Mouse (Mus musculus): ENCODE measurements around the gene Snu13.

The Snu13 gene

GRCm38 (mm10) chr15:82027276-82027675 is 20.1 kb downstream of the Snu13 start:
- DNase-seq (ENCODE audit: low spot score in 2 of 2), result no peak

DNA sequence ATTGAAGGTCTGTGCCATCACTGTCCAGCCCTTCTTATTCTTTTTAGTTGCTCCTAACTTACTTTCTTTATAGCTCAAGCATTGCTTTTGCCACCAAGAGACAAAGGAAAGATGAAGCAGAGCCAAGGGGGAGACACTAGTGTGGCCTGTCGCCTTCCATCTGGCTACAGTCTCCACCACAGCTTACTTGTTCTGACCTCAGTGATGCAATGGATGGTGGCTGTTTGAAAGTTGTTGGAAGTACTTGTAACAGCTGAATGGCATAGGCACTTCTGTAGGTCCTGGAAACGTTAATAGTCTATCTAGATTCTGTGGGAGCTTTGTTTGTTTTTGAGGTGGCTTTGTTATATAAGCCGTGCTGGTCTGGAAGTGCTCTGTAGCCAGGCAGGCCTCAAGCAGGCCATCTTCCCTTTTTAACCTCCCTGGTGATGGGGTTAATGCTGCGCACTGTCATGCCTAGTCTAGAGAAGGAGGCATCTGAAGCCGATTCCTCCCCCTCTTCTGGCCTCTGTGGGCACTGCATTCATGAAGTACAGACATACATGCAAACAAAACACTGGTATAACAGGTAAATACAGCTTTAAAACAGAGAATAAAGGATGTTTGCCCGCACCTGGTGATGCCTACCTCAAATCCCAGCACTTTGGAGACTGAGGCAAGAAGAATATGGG is 23.3 kb downstream of the Snu13 start:
- DNase-seq (ENCODE audit: low spot score in 2 of 2), result no peak

DNA sequence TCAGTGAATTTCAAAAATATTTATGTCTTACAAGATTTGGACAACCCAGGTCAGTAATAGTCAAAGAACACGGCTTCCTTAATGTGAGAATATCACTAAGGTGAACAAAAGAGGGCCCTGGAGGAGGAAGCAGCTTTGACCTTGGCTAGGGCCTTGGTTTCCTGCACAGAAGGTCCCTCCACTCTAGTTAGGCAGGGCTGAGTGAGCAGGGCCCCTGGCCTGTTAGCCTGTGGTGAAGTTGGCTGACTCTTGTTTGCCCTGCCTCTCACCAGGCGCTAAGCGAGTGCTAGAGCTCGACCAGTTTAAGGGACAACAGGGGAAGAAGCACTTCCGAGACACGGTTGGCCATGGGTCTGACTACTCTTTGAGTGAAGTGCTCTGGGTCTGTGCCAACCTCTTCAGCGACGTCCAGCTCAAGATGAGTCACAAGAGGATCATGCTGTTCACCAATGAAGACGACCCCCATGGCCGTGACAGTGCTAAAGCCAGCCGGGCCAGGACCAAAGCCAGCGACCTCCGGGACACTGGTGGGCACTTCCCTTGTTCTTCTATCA is 24.8 kb downstream of the Snu13 start:
- DNase-seq (ENCODE audit: low spot score in 2 of 2), result no peak

GRCm38 (mm10) chr15:82019288-82019687 is 28.1 kb downstream of the Snu13 start:
- DNase-seq (ENCODE audit: low spot score in 2 of 2), result no peak

DNA sequence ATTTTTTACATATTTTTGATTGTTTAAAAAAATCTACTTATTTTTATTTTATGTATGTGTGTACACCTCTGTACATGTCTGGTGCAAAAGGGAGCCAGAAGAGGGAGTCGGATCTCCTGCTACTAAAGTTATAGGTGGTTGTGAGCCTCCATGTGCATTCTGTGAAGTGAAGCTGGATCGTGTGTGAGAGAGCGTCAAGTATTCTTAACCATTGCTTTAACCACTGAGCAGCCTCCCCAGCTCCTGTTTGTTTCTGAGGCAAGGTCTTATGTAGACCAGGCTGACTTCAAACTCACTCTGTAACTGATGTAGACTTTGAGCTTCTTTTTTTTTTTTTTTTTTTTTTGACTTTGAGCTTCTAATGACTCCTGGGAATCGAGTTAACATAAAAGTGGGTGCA is 29.9 kb downstream of the Snu13 start:
- no peak for DNase-seq (ENCODE audit: low spot score in 2 of 2)

- no peak for DNase-seq (ENCODE audit: low spot score in 2 of 2)
These were observed 30.6 kb downstream of the Snu13 start for GRCm38 (mm10) chr15:82016830-82017229.

DNA sequence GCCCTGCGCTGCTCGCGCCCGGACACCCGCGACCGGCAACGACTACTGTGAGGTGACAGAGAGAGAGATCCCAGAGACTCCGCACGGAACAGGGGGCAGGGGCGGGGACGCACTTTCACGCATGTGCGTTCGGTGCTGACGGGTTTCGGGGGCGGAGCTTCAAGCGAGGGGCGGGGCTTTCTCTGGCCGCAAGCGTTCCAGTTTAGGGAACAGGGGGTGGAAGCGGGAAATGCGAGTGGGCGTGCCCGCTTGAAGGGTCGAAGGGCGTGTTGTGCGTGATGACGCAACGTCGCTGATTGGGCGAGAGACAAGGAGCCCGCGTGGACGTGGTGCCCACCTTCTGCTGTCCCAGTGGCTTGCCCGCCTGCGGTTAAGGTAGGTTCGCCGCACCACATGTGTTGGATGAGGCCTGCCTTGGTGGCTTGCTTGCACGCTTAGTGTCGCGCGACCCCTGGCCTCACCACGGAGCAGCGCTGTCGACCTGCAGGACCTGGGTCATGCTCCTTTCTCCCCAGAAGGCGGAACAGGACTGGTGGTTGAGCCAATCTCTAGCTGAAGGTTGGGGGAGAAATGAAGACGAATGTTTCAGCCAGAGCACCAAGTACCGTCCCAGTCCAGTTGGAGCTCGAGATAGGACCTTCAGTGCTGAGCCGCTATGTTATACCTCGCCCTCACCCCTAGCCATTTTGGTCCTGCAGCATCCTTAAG is 31.1 kb downstream of the Snu13 start:
- peak; percentile 100 for DNase-seq (ENCODE audit: low spot score in 2 of 2)

DNA sequence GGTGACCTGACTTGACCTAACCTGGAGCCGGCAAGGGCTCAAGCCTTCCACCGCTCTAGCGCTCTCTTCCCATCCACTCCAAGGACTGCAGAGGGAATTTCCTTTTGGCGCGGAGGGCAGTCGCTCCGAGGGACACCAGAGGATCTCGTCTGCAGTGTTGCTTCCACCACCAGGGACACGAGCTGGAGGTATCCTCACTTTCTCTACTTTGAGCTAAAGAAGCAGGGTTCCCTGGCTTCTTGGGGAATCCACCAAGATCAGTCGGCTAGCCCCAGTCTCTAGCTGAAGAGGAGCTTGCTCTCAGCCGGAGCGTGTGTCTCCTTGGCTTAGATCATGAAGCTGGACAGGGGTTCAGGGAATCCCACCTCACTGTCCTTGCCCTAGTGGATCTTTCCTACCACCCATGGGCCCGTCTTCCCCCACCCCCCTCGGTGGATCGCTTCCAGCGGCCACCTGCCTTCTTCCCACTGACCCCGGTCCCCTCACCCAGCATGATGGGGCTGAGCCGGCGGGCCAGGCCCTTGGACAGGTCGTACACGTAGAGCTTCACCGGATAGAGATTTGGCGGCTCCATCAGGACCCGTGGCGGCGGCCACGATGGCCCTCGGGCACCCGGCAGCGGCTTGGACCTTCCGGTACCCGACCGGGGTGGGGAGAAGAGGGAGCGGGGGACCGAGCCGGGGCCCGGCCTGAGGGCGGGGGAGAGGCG is 31.9 kb downstream of the Snu13 start:
- peak; percentile 46 to 60 for DNase-seq (ENCODE audit: low spot score in 2 of 2)

DNA sequence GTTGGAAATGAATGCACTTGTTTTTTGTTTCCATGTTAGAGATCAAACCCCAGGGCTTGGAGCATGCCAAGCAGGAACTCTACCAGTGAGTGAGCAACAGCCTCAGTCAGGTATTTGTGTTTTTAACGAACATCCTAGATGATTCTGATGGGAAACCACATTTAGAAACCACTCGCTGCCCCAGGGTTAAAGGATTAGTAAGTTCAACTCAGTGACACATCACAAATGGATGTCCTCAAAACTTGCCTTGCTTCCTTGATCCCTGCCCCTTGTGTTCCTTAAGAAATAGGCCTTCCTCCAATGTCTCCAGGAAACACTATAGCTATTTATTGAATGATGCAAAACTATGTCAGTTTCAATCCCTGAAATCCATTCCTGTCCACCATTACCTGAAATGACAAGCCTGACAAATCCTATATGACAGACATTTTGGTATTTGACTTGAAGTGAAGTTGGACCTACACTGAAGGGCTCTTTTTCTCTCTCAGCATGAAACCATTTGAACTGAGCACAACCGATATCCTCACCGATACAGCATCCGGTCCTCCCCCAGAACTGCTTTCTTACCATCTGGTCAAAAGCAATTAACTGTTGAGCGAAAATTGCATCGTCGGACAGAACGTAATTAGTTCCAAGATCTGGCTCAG is 32.5 kb downstream of the Snu13 start:
- no peak for DNase-seq (ENCODE audit: low spot score in 2 of 2)

- DNase-seq (ENCODE audit: low spot score in 2 of 2), result no peak
These were observed 35.5 kb downstream of the Snu13 start for GRCm38 (mm10) chr15:82011947-82012346.

- no peak for DNase-seq (ENCODE audit: low spot score in 2 of 2)
These were observed 43.1 kb downstream of the Snu13 start for GRCm38 (mm10) chr15:82004257-82004656.

DNA sequence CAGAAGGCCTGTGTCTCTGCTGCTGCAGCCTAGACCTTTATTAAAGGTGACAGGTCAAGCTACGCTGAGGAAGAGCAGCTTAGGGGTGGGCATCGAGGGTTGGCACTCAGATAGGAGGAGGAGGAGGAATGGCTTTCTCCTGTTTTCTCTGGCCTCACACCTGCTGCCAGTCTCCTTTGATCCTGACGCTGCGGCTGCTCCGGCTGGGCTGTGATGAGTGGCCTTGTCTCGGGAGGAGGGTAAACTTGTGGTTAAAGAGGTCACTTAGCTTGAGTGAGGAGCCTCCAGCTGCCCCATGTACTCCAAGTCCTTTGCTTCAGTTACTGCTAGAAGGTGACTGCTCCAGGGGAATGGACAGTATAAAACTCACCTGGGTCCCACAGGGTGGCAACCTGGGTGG is 53.4 kb downstream of the Snu13 start:
- DNase-seq (ENCODE audit: low spot score in 2 of 2), result no peak

DNA sequence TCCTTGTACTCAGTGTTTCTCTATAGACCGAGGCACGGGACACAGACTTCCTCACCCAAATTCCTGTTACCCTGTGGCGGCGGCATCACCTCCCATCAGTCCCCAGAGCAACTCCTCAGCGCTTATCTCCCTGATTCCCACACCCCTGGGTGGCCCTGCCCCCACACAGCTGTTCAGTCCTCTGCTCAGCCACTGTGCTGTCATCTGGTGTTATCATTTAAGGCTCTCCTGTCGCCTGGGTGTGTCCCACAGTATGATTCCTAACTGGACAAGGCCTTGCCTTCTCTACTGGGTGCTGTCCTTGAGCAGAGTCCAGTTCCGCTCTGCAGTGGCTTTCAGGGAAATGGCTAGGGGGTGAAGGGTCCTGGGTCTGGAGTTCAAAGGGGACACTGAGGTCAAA is 56.8 kb downstream of the Snu13 start:
- peak; percentile 46 to 74 for DNase-seq (ENCODE audit: low spot score in 2 of 2)
